Comparison of ENCODE assay signal across 16 mouse cellular contexts in the genomic region with DNA sequence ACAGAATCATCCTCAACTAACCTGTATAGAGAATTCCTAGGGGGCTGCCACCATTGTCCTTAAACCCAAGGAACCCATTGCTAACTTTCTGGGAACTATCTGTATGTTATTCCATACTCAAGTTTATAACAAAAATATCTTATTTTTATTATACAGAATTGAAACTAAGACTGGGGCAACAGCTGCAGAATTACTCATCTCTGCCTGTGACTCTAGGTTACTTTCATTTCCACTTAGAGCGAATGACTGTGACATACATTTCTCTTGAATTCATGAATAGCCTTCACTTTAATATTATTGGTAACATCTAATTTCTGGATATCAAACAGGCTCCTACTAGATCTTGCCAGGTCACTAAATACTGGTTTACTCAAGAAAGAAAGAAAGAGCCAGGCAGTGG. TPM values are rescaled to one million over a fixed set of nuclear protein-coding genes. Genes with fewer than 3 reads are reported as not detected.
"Had no signal": no experiment of that assay in that cellular context is flagged by ENCODE, and none has a peak within 500 bp of the region (broad histone marks: within the 10 kb centered on the region; RNA-seq: fewer than 3 reads in every experiment).

No protein-coding gene starts in this region.

- H3K27ac ChIP-seq: kidney, embryonic 15.5 days; limb, embryonic 13.5 days; liver, embryonic 14.5 days; midbrain, embryonic 15.5 days; neural tube, embryonic 13.5 days had no signal

- H3K36me3 ChIP-seq: kidney, embryonic 15.5 days; limb, embryonic 13.5 days; midbrain, embryonic 15.5 days; neural tube, embryonic 13.5 days had no signal

- H3K4me2 ChIP-seq: kidney, embryonic 15.5 days; limb, embryonic 13.5 days; midbrain, embryonic 11.5 days; midbrain, embryonic 15.5 days; neural tube, embryonic 13.5 days had no signal

- H3K27me3 ChIP-seq: kidney, embryonic 15.5 days; megakaryocyte, embryonic 14.5 days; midbrain, embryonic 15.5 days; neural tube, embryonic 13.5 days had no signal

- H3K9ac ChIP-seq: kidney, embryonic 15.5 days; limb, embryonic 13.5 days; liver, embryonic 14.5 days; midbrain, embryonic 15.5 days; neural tube, embryonic 13.5 days had no signal

- DNase-seq: kidney, adult 18-20 months; kidney, postnatal 14 days; layer of hippocampus, adult 9-11 months; lung, adult 18-20 months; retina, postnatal 1 day; right cerebral cortex, postnatal 4 days; spleen, adult 18-20 months; thymus, postnatal 36 days had no signal

- ATAC-seq: midbrain, embryonic 15.5 days had no signal

- H3K4me1 ChIP-seq: kidney, embryonic 15.5 days; limb, embryonic 13.5 days; megakaryocyte, embryonic 14.5 days; midbrain, embryonic 15.5 days; neural tube, embryonic 13.5 days had no signal

- H3K4me3 ChIP-seq: kidney, embryonic 15.5 days; limb, embryonic 13.5 days; megakaryocyte, embryonic 14.5 days; midbrain, embryonic 15.5 days; neural tube, embryonic 13.5 days had no signal

RNA-seq across cellular contexts. Expression of gene Stard13, which starts 22.8 kb away (rescaled TPM):
- total RNA-seq: monocyte, adult 5-6 weeks had no signal
